Mouse (Mus musculus): ENCODE data around the gene Sprr1b. TPM values are rescaled to one million over a fixed set of nuclear protein-coding genes. Genes with fewer than 3 reads are reported as not detected.
"Not testable (repeated sequence)": the region's sequence is repeated elsewhere in the genome, so short reads cannot be mapped to it uniquely, and the experiment has no call there.

The Sprr1b gene
- polyA plus RNA-seq (2015; fragmentation: Nextera tagmentation; extraction: Ambion mirVana): 1.6 TPM in 1 of 2 replicates, not detected in the other

- H3K9me3 ChIP-seq: no peaks in the 10 kb centered on the region
- H3K9ac ChIP-seq: no peak within 1 kb of the TSS
- H3K27me3 ChIP-seq (replicated peaks): no peaks in the 10 kb centered on the region
- no peak within 1 kb of the TSS for H3K4me2 ChIP-seq
- WGBS: 96% methylated on average over 3 of the region's 3 CpGs
- H3K27ac ChIP-seq: no peak within 1 kb of the TSS
- no peaks in the 10 kb centered on the region for H3K36me3 ChIP-seq
- no peak for ATAC-seq (ENCODE audit: insufficient read depth, low FRiP score, low read depth)
- H3K4me3 ChIP-seq (replicated peaks): no peak within 1 kb of the TSS
- no peaks in the 10 kb centered on the region for H3K4me1 ChIP-seq
Observed at GRCm38 (mm10) chr3:92438689-92439088, at the start of gene Sprr1b. Gene Sprr1b, minus strand, starts transcription at chr3:92438789.

GRCm38 (mm10) chr3:92486307-92486706, 47.7 kb upstream of the Sprr1b start:
- H3K36me3 ChIP-seq: no peaks in the 10 kb centered on the region
- no peaks in the 10 kb centered on the region for H3K9me3 ChIP-seq
- peak overlapping the region; percentile 71; the same call in 1 of the 2 replicates for H3K27ac ChIP-seq
- no peak overlapping the region for H3K4me3 ChIP-seq (replicated peaks)
- H3K9ac ChIP-seq: no peak overlapping the region
- WGBS: 45% methylated on average over 1 of the region's 1 CpGs
- peak; percentile 89 for ATAC-seq (ENCODE audit: insufficient read depth, low FRiP score, low read depth)
- no peaks in the 10 kb centered on the region for H3K4me1 ChIP-seq
- H3K4me2 ChIP-seq: no peak overlapping the region
- no peaks in the 10 kb centered on the region for H3K27me3 ChIP-seq (replicated peaks)

- no peaks in the 10 kb centered on the region for H3K36me3 ChIP-seq
- no peak within 1 kb of the TSS for H3K4me2 ChIP-seq
- no peaks in the 10 kb centered on the region for H3K27me3 ChIP-seq (replicated peaks)
- no peaks in the 10 kb centered on the region for H3K4me1 ChIP-seq
- no peak within 1 kb of the TSS for H3K4me3 ChIP-seq (replicated peaks)
- peak within 1 kb of the TSS; percentile 71; the same call in 1 of the 2 replicates for H3K27ac ChIP-seq
- H3K9me3 ChIP-seq: no peaks in the 10 kb centered on the region
- H3K9ac ChIP-seq: no peak within 1 kb of the TSS
- ATAC-seq (ENCODE audit: insufficient read depth, low FRiP score, low read depth): peak; percentile 80
Observed at GRCm38 (mm10) chr3:92485863-92486262, 47.3 kb upstream of the Sprr1b start, which contains the start of gene Sprr1a. Gene Sprr1a, minus strand, starts transcription at chr3:92485895.

GRCm38 (mm10) chr3:92481249-92481648, 42.7 kb upstream of the Sprr1b start:
- not testable (repeated sequence) for H3K9me3 ChIP-seq; H3K36me3 ChIP-seq; H3K4me1 ChIP-seq; H3K4me3 ChIP-seq (replicated peaks); H3K9ac ChIP-seq; ATAC-seq (ENCODE audit: insufficient read depth, low FRiP score, low read depth); H3K27me3 ChIP-seq (replicated peaks); H3K4me2 ChIP-seq; H3K27ac ChIP-seq

GRCm38 (mm10) chr3:92470111-92470510, 31.5 kb upstream of the Sprr1b start:
- H3K4me2 ChIP-seq: no peak overlapping the region
- no peak overlapping the region for H3K9ac ChIP-seq
- H3K4me1 ChIP-seq: no peaks in the 10 kb centered on the region
- H3K4me3 ChIP-seq (replicated peaks): no peak overlapping the region
- no peaks in the 10 kb centered on the region for H3K9me3 ChIP-seq
- no peak for ATAC-seq (ENCODE audit: insufficient read depth, low FRiP score, low read depth)
- no peaks in the 10 kb centered on the region for H3K36me3 ChIP-seq
- H3K27ac ChIP-seq: no peak overlapping the region
- H3K27me3 ChIP-seq (replicated peaks): no peaks in the 10 kb centered on the region
- WGBS: 68% methylated on average over 2 of the region's 2 CpGs

GRCm38 (mm10) chr3:92467424-92467823, 28.8 kb upstream of the Sprr1b start:
- Histone ChIP-seq H3K4me2 (no peak overlapping the region), H3K27ac (no peak overlapping the region), H3K9me3 (no peaks in the 10 kb centered on the region), H3K36me3 (no peaks in the 10 kb centered on the region), H3K27me3 (replicated peaks) (no peaks in the 10 kb centered on the region), H3K4me1 (no peaks in the 10 kb centered on the region), H3K9ac (no peak overlapping the region), H3K4me3 (replicated peaks) (no peak overlapping the region)
- ATAC-seq (ENCODE audit: insufficient read depth, low FRiP score, low read depth): no peak

- H3K9ac ChIP-seq: no peak overlapping the region
- WGBS: 64% methylated on average over 1 of the region's 1 CpGs
- H3K27ac ChIP-seq: no peak overlapping the region
- H3K9me3 ChIP-seq: no peaks in the 10 kb centered on the region
- H3K4me1 ChIP-seq: no peaks in the 10 kb centered on the region
- no peak for ATAC-seq (ENCODE audit: insufficient read depth, low FRiP score, low read depth)
- H3K4me2 ChIP-seq: no peak overlapping the region
- H3K36me3 ChIP-seq: no peaks in the 10 kb centered on the region
- no peak overlapping the region for H3K4me3 ChIP-seq (replicated peaks)
- no peaks in the 10 kb centered on the region for H3K27me3 ChIP-seq (replicated peaks)
Observed at GRCm38 (mm10) chr3:92466576-92466975, 28.0 kb upstream of the Sprr1b start.

GRCm38 (mm10) chr3:92458620-92459019, 20.0 kb upstream of the Sprr1b start, which contains the start of gene Sprr3:
Gene Sprr3, minus strand, starts transcription at chr3:92458720.
- 62% methylated on average over 2 of the region's 2 CpGs for WGBS

GRCm38 (mm10) chr3:92455151-92455550, 16.6 kb upstream of the Sprr1b start:
- Histone ChIP-seq H3K4me3 (replicated peaks) (no peak overlapping the region), H3K9me3 (no peaks in the 10 kb centered on the region), H3K9ac (no peak overlapping the region), H3K36me3 (no peaks in the 10 kb centered on the region), H3K4me2 (no peak overlapping the region), H3K27me3 (replicated peaks) (no peaks in the 10 kb centered on the region), H3K4me1 (no peaks in the 10 kb centered on the region), H3K27ac (no peak overlapping the region)
- ATAC-seq (ENCODE audit: insufficient read depth, low FRiP score, low read depth): no peak
- WGBS: 83% methylated on average over 5 of the region's 5 CpGs

More at GRCm38 (mm10) chr3:92458620-92459019, 20.0 kb upstream of the Sprr1b start, which contains the start of gene Sprr3:
- Histone ChIP-seq H3K36me3 (no peaks in the 10 kb centered on the region), H3K9me3 (no peaks in the 10 kb centered on the region), H3K4me2 (no peak within 1 kb of the TSS), H3K4me1 (no peaks in the 10 kb centered on the region), H3K27me3 (replicated peaks) (no peaks in the 10 kb centered on the region), H3K9ac (no peak within 1 kb of the TSS), H3K4me3 (replicated peaks) (no peak within 1 kb of the TSS), H3K27ac (no peak within 1 kb of the TSS)
- ATAC-seq (ENCODE audit: insufficient read depth, low FRiP score, low read depth): no peak

- Histone ChIP-seq H3K9ac (no peak overlapping the region), H3K27ac (no peak overlapping the region), H3K4me1 (no peaks in the 10 kb centered on the region), H3K27me3 (replicated peaks) (no peaks in the 10 kb centered on the region), H3K36me3 (no peaks in the 10 kb centered on the region), H3K9me3 (no peaks in the 10 kb centered on the region), H3K4me2 (no peak overlapping the region), H3K4me3 (replicated peaks) (no peak overlapping the region)
- ATAC-seq (ENCODE audit: insufficient read depth, low FRiP score, low read depth): no peak
- 80% methylated on average over 3 of the region's 3 CpGs for WGBS
Observed at GRCm38 (mm10) chr3:92440177-92440576, 1.6 kb upstream of the Sprr1b start.

- H3K27ac ChIP-seq: no peak within 1 kb of the TSS
- H3K4me1 ChIP-seq: no peaks in the 10 kb centered on the region
- ATAC-seq (ENCODE audit: insufficient read depth, low FRiP score, low read depth): no peak
- no peaks in the 10 kb centered on the region for H3K9me3 ChIP-seq
- H3K36me3 ChIP-seq: no peaks in the 10 kb centered on the region
- 88% methylated on average over 2 of the region's 2 CpGs for WGBS
- no peak within 1 kb of the TSS for H3K9ac ChIP-seq
- H3K27me3 ChIP-seq (replicated peaks): no peaks in the 10 kb centered on the region
- no peak within 1 kb of the TSS for H3K4me3 ChIP-seq (replicated peaks)
- H3K4me2 ChIP-seq: no peak within 1 kb of the TSS
Observed at GRCm38 (mm10) chr3:92432282-92432681, 6.3 kb downstream of the Sprr1b start, which contains the start of gene Sprr2k. Gene Sprr2k, plus strand, starts transcription at chr3:92432582.

- Histone ChIP-seq H3K4me2 (no peak within 1 kb of the TSS), H3K9ac (no peak within 1 kb of the TSS), H3K36me3 (no peaks in the 10 kb centered on the region), H3K4me3 (replicated peaks) (no peak within 1 kb of the TSS), H3K27me3 (replicated peaks) (no peaks in the 10 kb centered on the region), H3K4me1 (no peaks in the 10 kb centered on the region), H3K9me3 (no peaks in the 10 kb centered on the region), H3K27ac (no peak within 1 kb of the TSS)
- WGBS: 85% methylated on average over 6 of the region's 6 CpGs
- ATAC-seq (ENCODE audit: insufficient read depth, low FRiP score, low read depth): no peak
Observed at GRCm38 (mm10) chr3:92429323-92429722, 9.3 kb downstream of the Sprr1b start, which contains the start of gene Gm9774. Gene Gm9774, minus strand, starts transcription at chr3:92429423.

GRCm38 (mm10) chr3:92417782-92418181, 20.8 kb downstream of the Sprr1b start, which contains the start of gene Sprr2j-ps:
Gene Sprr2j-ps, plus strand, starts transcription at chr3:92418082.
- no peaks in the 10 kb centered on the region for H3K9me3 ChIP-seq
- H3K36me3 ChIP-seq: no peaks in the 10 kb centered on the region
- H3K9ac ChIP-seq: no peak within 1 kb of the TSS
- H3K4me3 ChIP-seq (replicated peaks): no peak within 1 kb of the TSS
- ATAC-seq (ENCODE audit: insufficient read depth, low FRiP score, low read depth): no peak
- 89% methylated on average over 2 of the region's 2 CpGs for WGBS
- H3K27me3 ChIP-seq (replicated peaks): no peaks in the 10 kb centered on the region
- no peak within 1 kb of the TSS for H3K27ac ChIP-seq
- no peaks in the 10 kb centered on the region for H3K4me1 ChIP-seq
- H3K4me2 ChIP-seq: no peak within 1 kb of the TSS
